Mouse (Mus musculus) neural tube, embryonic 15.5 days (tissue): ENCODE measurements around the gene Ntrk2. TPM values are rescaled to one million over a fixed set of nuclear protein-coding genes. Genes with fewer than 3 reads are reported as not detected.

ENCODE experiments used
- ATAC-seq: fragments of 200-750 bp; cut with Nextera tagmentation; 2 replicates; pipeline ENCODE4 v1.8.0; 2017; ENCODE audit warnings: mild to moderate bottlenecking, moderate TSS enrichment, moderate library complexity; ENCODE audit not compliant: low FRiP score
- H3K27ac ChIP-seq: fragments of 300-500 bp; sonication (generic); replicated peaks from 2 replicates; pipeline ENCODE4 v1.5.1; 2015; ENCODE audit warnings: mild to moderate bottlenecking, inconsistent platforms
- H3K27me3 ChIP-seq: fragments of 300-500 bp; sonication (generic); replicated peaks from 2 replicates; pipeline ENCODE4 v1.6.1; 2015; ENCODE audit warnings: inconsistent platforms
- H3K36me3 ChIP-seq: fragments of 300-500 bp; sonication (generic); 2 replicates; pipeline ENCODE4 v1.6.1; 2015; ENCODE audit warnings: inconsistent platforms
- H3K4me1 ChIP-seq: fragments of 300-500 bp; sonication (generic); 2 replicates; pipeline ENCODE4 v1.6.1; 2015; ENCODE audit warnings: inconsistent platforms
- H3K4me2 ChIP-seq: fragments of 300-500 bp; sonication (generic); 2 replicates; pipeline ENCODE4 v1.6.1; 2015; ENCODE audit warnings: inconsistent platforms, mild to moderate bottlenecking, moderate library complexity
- H3K4me3 ChIP-seq: fragments of 300-500 bp; sonication (generic); replicated peaks from 2 replicates; pipeline ENCODE4 v1.5.1; 2015; ENCODE audit warnings: mild to moderate bottlenecking, inconsistent platforms
- H3K9ac ChIP-seq: fragments of 300-500 bp; sonication (generic); replicated peaks from 2 replicates; pipeline ENCODE4 v1.6.1; 2015; ENCODE audit warnings: mild to moderate bottlenecking, inconsistent platforms
- H3K9me3 ChIP-seq: fragments of 300-500 bp; sonication (generic); replicated peaks from 2 replicates; pipeline ENCODE4 v1.6.1; 2016; ENCODE audit warnings: inconsistent platforms
- WGBS: fragments of 180-500 bp; shearing (Covaris S2); methylation state at CpG from one replicate; pipeline ENCODE4 v1.1.7; 2015; ENCODE audit warnings: mixed read lengths; 5-methylcytosine and 5-hydroxymethylcytosine counted together
- polyA plus RNA-seq: library from polyadenylated mRNA; unstranded; fragments of >200 nt; fragmentation: Nextera tagmentation; extraction: Ambion mirVana; gene quantifications from 2 replicates; pipeline ENCODE4 v1.2.1, GENCODE M21; 2015

Ntrk2 gene
- polyA plus RNA-seq, result 112 and 132 TPM in 2 replicates

DNA sequence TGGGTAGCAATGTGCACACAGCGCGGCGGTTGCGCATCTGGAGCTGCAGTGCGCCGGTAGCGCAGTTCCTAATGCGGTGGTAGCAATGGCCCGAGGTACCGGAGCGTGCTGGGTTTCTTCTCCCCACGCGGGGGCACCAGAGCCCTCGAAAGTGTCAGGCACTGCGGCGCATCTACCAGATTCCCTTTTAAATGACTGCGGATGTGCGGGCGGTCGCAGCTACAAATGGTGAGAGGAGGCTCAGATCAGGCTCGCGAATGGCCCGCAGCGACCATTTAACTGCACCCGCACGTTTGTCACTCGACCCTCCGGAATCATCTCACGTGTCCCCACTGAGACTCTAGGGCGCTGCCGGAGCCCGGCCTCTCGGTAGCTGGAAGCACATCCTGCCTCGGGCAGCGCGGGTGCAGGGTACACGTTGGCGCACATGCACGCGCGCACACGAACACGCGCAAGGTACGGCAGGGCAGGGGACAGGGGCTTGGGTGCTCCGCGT is at the start of gene Ntrk2:
Gene Ntrk2 (plus strand): TSS at position 173 of the 496 bp plus-strand sequence.
- peak within 1 kb of the TSS; percentile 99 for H3K27ac ChIP-seq
- ATAC-seq, result peak; percentile 81
- H3K4me3 ChIP-seq, result peak within 1 kb of the TSS; percentile 85
- WGBS, result 0% methylated on average over 47 of the region's 47 CpGs
- H3K4me2 ChIP-seq, result peak within 1 kb of the TSS; percentile 84
- H3K27me3 ChIP-seq, result no peaks in the 10 kb centered on the region
- peak within 1 kb of the TSS; percentile 97 for H3K9ac ChIP-seq
- peaks cover 25% of the 10 kb centered on the region for H3K4me1 ChIP-seq
- no peaks in the 10 kb centered on the region for H3K36me3 ChIP-seq
- no peaks in the 10 kb centered on the region for H3K9me3 ChIP-seq

DNA sequence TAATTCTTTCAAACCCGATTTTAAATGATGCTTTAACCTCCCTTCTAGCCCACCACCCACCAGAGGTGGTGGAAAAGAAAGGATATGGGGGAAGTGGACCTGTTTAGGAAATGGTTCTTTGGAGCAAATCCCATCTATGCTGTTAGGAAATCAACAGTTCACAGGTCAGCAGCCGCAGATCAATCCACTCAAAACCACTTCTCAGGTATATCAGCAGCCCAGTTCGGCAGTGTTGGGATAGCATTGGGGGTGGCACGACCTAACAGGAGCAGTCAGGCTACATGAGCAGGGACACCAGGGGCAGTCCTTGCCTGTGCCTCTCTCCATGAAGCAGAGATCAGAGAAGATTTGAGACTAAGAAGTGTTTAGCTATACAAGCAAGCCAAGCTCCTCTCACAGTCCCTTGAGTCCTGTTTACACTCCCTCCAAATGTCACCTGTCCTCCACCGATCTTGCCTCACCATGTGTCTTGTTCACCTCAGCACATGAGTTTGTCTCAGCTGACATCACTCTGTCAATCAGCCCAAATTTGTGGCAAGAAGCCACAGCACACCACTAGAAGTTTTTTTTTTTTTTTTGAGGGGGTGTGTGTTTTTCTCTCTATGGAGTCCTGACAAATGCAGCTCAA is 45.3 kb upstream of the Ntrk2 start:
- Histone ChIP-seq H3K9me3 (no peaks in the 10 kb centered on the region), H3K4me2 (no peak overlapping the region), H3K9ac (no peak overlapping the region), H3K4me1 (no peaks in the 10 kb centered on the region), H3K4me3 (no peak overlapping the region), H3K27me3 (no peaks in the 10 kb centered on the region), H3K27ac (no peak overlapping the region), H3K36me3 (no peaks in the 10 kb centered on the region)
- no peak for ATAC-seq
- 90% methylated on average over 5 of the region's 5 CpGs for WGBS

DNA sequence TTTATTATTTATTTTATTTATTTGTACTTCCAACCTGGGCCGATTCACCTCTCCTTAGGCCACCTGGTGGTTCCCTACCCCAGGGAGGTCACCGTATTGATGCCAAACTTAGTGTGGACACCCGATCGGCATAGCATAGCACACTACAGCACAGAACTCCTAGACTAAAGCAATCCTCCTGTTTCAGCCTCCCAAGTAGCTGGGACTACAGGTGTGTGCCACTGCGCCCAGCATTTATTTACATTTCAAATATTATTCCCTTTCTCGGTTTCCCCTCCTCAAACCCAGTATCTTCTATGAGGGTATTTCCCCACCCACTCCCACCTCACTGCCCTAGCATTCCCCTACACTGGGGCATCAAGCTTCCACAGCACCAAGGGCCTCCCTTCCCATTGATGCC is 38.1 kb upstream of the Ntrk2 start:
- WGBS, result over 99% methylated on average over 6 of the region's 6 CpGs
- Histone ChIP-seq H3K36me3 (no peaks in the 10 kb centered on the region), H3K9ac (no peak overlapping the region), H3K27me3 (no peaks in the 10 kb centered on the region), H3K4me1 (no peaks in the 10 kb centered on the region), H3K27ac (no peak overlapping the region), H3K9me3 (no peaks in the 10 kb centered on the region), H3K4me3 (no peak overlapping the region), H3K4me2 (no peak overlapping the region)
- no peak for ATAC-seq

DNA sequence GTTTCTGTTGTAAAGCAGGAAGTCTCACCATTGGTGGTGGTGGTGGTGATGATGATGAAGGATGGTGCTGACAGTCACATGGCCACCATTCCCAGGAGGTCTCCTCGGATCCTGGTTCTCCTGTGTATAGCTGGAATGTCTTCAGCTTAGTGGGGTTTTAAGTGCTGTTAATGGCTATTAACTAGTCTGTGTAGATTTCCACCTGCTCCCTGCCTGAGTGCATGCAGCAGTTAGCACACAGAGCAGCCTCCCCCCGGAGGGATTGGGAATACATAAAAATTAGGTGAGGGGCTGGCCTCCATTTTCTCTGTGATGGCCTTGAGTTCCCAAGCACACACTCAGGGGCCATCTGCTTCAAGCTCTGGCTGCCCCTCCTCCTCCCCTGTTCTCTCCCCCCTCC is 36.9 kb upstream of the Ntrk2 start:
- H3K4me2 ChIP-seq, result no peak overlapping the region
- no peaks in the 10 kb centered on the region for H3K4me1 ChIP-seq
- H3K9me3 ChIP-seq, result no peaks in the 10 kb centered on the region
- ATAC-seq, result no peak
- H3K9ac ChIP-seq, result no peak overlapping the region
- H3K4me3 ChIP-seq, result no peak overlapping the region
- H3K36me3 ChIP-seq, result no peaks in the 10 kb centered on the region
- 36% methylated on average over 2 of the region's 2 CpGs for WGBS
- no peaks in the 10 kb centered on the region for H3K27me3 ChIP-seq
- no peak overlapping the region for H3K27ac ChIP-seq

DNA sequence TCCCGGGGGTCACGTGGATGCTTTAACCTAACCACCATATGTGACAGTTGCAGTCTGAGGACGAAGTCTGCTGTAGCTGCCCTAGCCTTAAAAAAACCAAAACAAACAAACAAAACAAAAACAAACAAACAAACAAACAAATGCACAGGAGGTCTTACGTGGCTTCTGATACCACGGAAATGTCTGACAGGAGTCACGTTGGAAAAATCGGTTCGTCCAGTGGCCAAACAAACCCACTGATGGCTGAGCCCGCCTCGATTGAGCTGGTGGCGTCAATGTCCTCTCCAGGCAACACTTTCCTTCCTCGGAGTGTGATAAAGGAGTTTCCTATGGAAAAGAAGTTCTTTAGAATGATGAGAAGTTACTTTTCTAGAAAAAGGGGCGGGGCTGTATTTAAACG is 27.1 kb upstream of the Ntrk2 start:
- H3K27ac ChIP-seq, result no peak overlapping the region
- H3K36me3 ChIP-seq, result no peaks in the 10 kb centered on the region
- H3K4me2 ChIP-seq, result no peak overlapping the region
- 95% methylated on average over 14 of the region's 14 CpGs for WGBS
- H3K4me1 ChIP-seq, result no peaks in the 10 kb centered on the region
- no peaks in the 10 kb centered on the region for H3K9me3 ChIP-seq
- H3K4me3 ChIP-seq, result no peak overlapping the region
- no peak overlapping the region for H3K9ac ChIP-seq
- no peaks in the 10 kb centered on the region for H3K27me3 ChIP-seq
- no peak for ATAC-seq

DNA sequence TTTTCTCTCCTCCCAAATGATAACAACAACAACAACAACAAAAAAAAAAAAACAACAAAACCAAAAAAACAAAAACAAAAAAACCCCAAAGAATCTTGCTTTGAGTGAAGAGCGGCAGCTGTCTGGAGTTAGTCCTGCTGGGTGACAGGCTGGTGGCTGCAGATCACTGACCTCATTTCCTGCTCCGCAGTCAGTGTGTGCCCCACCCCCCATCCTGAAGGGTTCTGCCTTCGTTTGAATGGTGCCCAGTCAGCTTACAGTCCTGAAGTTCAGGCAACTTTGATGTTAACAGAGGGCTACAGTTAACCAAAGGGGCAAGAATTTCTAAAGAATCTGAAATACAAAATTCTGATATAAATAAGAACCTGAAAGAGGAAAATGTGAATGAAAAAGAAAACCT is 19.9 kb upstream of the Ntrk2 start:
- H3K4me3 ChIP-seq, result no peak overlapping the region
- 18% methylated on average over 3 of the region's 3 CpGs for WGBS

DNA sequence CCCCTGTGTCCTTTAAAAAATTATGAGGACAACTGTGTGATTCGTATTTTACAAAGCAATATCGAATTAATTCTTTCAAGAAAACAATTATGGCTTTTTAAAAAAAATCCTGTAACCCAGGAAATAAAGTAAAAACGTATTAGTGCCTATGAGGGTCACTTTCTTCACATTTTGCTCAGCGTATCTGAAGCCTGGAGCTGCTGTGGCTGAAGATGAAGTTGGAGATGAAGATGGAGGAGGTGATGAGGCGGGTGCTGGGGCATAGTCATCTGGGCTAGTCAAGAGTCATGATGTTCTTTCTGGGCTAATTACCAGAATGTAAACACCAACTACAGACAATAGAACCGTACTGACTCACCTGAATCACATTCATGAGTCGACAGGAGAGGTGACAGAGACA is 15.6 kb upstream of the Ntrk2 start:
- no peaks in the 10 kb centered on the region for H3K4me1 ChIP-seq
- no peaks in the 10 kb centered on the region for H3K27me3 ChIP-seq
- H3K9me3 ChIP-seq, result no peaks in the 10 kb centered on the region
- no peaks in the 10 kb centered on the region for H3K36me3 ChIP-seq
- WGBS, result 90% methylated on average over 7 of the region's 7 CpGs
- ATAC-seq, result no peak
- no peak overlapping the region for H3K9ac ChIP-seq
- H3K4me2 ChIP-seq, result no peak overlapping the region
- no peak overlapping the region for H3K4me3 ChIP-seq
- no peak overlapping the region for H3K27ac ChIP-seq

More for the DNA sequence above, 19.9 kb upstream of the Ntrk2 start:
- H3K27ac ChIP-seq, result no peak overlapping the region
- H3K9me3 ChIP-seq, result no peaks in the 10 kb centered on the region
- no peaks in the 10 kb centered on the region for H3K36me3 ChIP-seq
- no peaks in the 10 kb centered on the region for H3K27me3 ChIP-seq
- no peak for ATAC-seq
- H3K4me2 ChIP-seq, result no peak overlapping the region
- no peaks in the 10 kb centered on the region for H3K4me1 ChIP-seq
- no peak overlapping the region for H3K9ac ChIP-seq

DNA sequence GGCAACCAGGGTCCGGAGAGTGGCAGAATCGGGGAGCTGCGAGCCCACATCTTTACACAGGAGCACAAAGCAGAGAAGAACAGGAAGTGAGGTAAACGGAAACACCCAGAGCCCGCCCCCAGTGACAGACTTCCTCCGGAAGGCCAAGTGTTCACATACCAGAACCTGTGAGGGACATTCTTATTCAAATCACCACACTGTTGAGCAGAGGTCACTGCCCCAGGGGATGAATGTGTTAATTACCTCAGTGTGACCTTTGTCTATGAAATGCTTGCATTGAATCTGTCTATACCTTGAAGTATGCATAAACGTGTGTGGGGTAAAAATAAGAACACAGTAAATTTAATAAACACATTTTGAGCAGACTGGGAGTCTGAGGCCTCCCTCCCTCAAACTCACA is 9.0 kb upstream of the Ntrk2 start:
- Histone ChIP-seq H3K27me3 (no peaks in the 10 kb centered on the region), H3K9ac (no peak overlapping the region), H3K36me3 (no peaks in the 10 kb centered on the region), H3K9me3 (no peaks in the 10 kb centered on the region), H3K4me2 (no peak overlapping the region), H3K4me3 (no peak overlapping the region), H3K4me1 (no peaks in the 10 kb centered on the region), H3K27ac (no peak overlapping the region)
- no peak for ATAC-seq
- 95% methylated on average over 7 of the region's 7 CpGs for WGBS

DNA sequence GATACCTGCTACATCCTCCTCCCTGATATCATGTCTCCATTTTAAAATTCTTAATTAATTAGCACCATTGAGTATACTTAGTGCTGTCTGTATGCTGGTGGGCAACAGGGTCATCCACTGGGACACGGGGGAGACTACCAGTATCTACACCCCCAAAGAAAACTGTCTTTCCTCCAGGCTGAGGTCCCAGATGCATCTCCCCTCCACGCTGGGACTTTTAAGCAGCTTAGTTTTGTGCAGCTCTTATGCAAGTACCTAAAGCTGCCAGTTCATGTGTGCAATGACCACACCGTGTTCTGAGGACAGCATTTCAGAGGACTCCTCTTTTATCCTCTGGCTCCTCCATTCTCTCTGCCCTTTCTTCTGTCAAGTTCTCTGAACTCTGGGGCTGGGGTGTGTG is 5.1 kb upstream of the Ntrk2 start:
- Histone ChIP-seq H3K36me3 (no peaks in the 10 kb centered on the region), H3K27me3 (no peaks in the 10 kb centered on the region), H3K27ac (no peak overlapping the region), H3K9ac (no peak overlapping the region), H3K4me3 (no peak overlapping the region), H3K9me3 (no peaks in the 10 kb centered on the region), H3K4me1 (peaks cover 7% of the 10 kb centered on the region; the same call in 1 of the 2 replicates), H3K4me2 (no peak overlapping the region)
- 88% methylated on average over 3 of the region's 3 CpGs for whole genome bisulfite sequencing
- no peak for ATAC-seq

DNA sequence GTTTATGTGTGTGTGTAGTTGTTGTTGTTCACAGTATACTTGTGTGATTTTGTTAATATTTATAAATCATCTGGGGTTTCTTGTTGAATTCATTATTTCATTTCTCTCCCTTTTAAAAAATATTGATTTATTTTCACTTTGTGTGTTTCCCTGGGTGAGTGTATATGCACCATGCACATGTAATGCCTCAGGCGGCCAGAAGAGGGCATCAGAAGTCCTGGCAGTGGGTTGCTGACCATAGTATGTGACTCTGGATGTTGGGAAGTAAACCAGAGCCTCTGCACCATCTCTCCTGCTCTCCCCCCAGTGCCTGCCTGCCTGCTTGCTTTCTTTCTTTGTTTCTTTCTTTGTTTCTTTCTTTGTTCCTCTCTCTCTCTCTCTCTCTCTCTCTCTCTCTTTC is 2.5 kb upstream of the Ntrk2 start:
- WGBS, result 5% methylated on average over 1 of the region's 1 CpGs
- Histone ChIP-seq H3K9me3 (no peaks in the 10 kb centered on the region), H3K27ac (no peak overlapping the region), H3K36me3 (no peaks in the 10 kb centered on the region), H3K9ac (no peak overlapping the region), H3K27me3 (no peaks in the 10 kb centered on the region), H3K4me2 (no peak overlapping the region), H3K4me3 (no peak overlapping the region), H3K4me1 (peaks cover 7% of the 10 kb centered on the region; the same call in 1 of the 2 replicates)
- ATAC-seq, result no peak

DNA sequence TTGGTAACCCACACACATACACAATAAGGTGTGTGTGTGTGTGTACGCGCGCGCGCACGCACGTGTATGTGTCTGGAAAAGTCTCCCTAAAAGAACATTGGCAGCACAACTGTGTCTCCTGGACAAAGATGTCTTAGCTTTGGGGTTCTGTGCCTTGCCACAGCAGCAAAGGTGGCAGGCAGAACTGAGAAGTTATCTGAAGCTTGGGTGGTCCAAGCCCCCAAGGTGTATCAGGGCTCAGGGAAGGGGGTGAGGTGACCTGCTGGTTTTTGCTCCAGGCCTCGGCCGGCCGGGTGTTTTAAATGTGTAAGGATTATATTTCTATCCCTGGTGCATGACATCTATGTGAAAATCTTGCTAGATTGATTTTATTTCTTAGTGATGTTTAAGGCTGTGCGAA is 536 bp upstream of the Ntrk2 start:
- no peaks in the 10 kb centered on the region for H3K9me3 ChIP-seq
- H3K36me3 ChIP-seq, result no peaks in the 10 kb centered on the region
- H3K4me1 ChIP-seq, result peaks cover 19% of the 10 kb centered on the region
- no peak for ATAC-seq
- peak overlapping the region; percentile 99 for H3K27ac ChIP-seq
- H3K4me3 ChIP-seq, result peak overlapping the region; percentile 85; the same call in 1 of the 2 replicates
- no peak overlapping the region for H3K9ac ChIP-seq
- peak overlapping the region; percentile 84 for H3K4me2 ChIP-seq
- no peaks in the 10 kb centered on the region for H3K27me3 ChIP-seq
- WGBS, result 84% methylated on average over 11 of the region's 11 CpGs

DNA sequence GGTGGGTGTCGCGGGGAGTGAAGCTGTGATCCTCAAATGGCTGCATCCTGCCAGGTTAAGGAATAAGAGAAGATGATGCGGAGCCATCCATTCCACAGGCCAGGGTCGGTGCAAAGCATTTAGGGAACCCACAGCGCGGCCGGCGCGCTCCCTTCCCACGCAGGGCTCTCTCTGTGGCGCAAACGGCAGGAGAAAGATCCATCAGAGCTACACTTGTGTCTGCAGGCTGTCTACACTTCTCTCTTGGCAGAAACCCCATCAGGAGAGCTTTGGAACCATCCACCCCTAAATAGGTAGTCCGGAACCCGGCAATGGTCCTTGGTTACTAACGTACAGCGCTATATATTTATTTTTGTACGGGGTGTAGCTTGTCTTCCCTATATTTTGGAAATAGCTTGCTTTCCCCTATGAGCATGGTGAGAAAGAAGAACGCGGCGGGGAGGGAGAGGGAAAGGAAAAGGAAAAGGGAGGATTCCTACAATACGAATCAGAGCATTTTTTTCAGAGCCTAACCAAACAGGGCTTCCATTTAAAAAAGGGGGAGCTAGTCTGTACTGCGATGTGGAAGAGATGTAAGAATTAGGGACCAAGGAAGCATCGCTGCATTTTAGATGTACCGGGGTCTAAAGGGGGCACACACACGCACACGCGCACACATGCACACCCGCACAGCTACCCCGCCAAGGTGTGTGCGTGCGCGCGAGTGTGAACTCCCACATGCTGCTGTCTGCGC is 693 bp downstream of the Ntrk2 start:
- peaks cover 31% of the 10 kb centered on the region for H3K4me1 ChIP-seq
- peak overlapping the region; percentile 97 for H3K9ac ChIP-seq
- H3K27ac ChIP-seq, result peak overlapping the region; percentile 99
- H3K4me2 ChIP-seq, result peak overlapping the region; percentile 84
- WGBS, result under 1% methylated on average over 34 of the region's 34 CpGs
- H3K9me3 ChIP-seq, result no peaks in the 10 kb centered on the region
- peak; percentile 40 for ATAC-seq
- peak overlapping the region; percentile 85 for H3K4me3 ChIP-seq
- no peaks in the 10 kb centered on the region for H3K36me3 ChIP-seq
- H3K27me3 ChIP-seq, result no peaks in the 10 kb centered on the region
